Mouse (Mus musculus) hindbrain, embryonic 10.5 days (tissue): ENCODE data around the gene Sidt1. TPM values are rescaled to one million over a fixed set of nuclear protein-coding genes. Genes with fewer than 3 reads are reported as not detected.

ENCODE experiments used
- DNase-seq: peaks from one replicate; pipeline ENCODE4 v3.0.0-alpha.2; 2017; ENCODE audit warnings: low spot score
- H3K27ac ChIP-seq: fragments of 300-500 bp; sonication (generic); 2 replicates; pipeline ENCODE4 v1.5.1; 2016; ENCODE audit warnings: mild to moderate bottlenecking, moderate library complexity
- H3K27me3 ChIP-seq: fragments of 300-500 bp; sonication (generic); 2 replicates; pipeline ENCODE4 v1.6.1; 2016; ENCODE audit warnings: mild to moderate bottlenecking; ENCODE audit not compliant: poor library complexity, insufficient read depth, severe bottlenecking
- H3K36me3 ChIP-seq: fragments of 300-500 bp; sonication (generic); 2 replicates; pipeline ENCODE4 v1.6.1; 2016; ENCODE audit warnings: mild to moderate bottlenecking, moderate library complexity
- H3K4me1 ChIP-seq: fragments of 300-500 bp; sonication (generic); replicated peaks from 2 replicates; pipeline ENCODE4 v1.6.1; 2016; ENCODE audit warnings: mild to moderate bottlenecking
- H3K4me3 ChIP-seq: fragments of 300-500 bp; sonication (generic); 2 replicates; pipeline ENCODE4 v1.5.1; 2016; ENCODE audit warnings: mild to moderate bottlenecking, moderate library complexity
- H3K9me3 ChIP-seq: fragments of 300-500 bp; sonication (generic); 2 replicates; pipeline ENCODE4 v1.6.1; 2016; ENCODE audit warnings: mild to moderate bottlenecking, moderate library complexity
- WGBS: fragments of 180-500 bp; shearing (Covaris S2); methylation state at CpG from one replicate; pipeline ENCODE4 v1.1.7; 2016; 5-methylcytosine and 5-hydroxymethylcytosine counted together
- polyA plus RNA-seq: library from polyadenylated mRNA; unstranded; fragments of >200 nt; fragmentation: Nextera tagmentation; extraction: Ambion mirVana; gene quantifications from 2 replicates; pipeline ENCODE4 v1.2.1, GENCODE M21; 2016

The Sidt1 gene
- 0.05 and 0.09 TPM in 2 replicates for polyA plus RNA-seq

DNA sequence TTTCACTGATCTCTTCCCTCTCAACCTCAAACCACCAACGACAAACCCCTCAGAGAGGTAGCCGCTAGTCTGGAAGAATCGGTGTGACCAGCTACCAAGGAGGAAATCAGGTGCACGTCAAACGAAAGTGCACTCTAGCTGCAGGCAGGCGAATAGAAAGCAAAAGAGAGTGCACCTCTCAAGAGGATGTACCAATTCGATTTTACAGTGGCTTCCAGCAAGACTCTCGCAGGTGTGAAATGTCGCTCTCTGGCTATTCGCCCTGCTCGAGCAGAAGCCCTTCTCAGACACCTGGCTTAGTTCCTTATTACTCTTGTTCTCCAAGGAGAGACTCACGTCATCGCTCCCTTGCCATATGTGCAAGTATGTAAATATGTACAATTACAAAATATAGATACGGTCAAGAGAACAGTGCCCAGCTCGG lies at the start of gene Sidt1:
Sidt1 (minus strand) TSS at position 336 of the 424 bp plus-strand sequence.
- peaks cover 5% of the 10 kb centered on the region; the same call in 1 of the 2 replicates for H3K9me3 ChIP-seq
- H3K36me3 ChIP-seq = no peaks in the 10 kb centered on the region
- H3K27me3 ChIP-seq = peaks cover 49% of the 10 kb centered on the region
- H3K4me3 ChIP-seq = peak within 1 kb of the TSS; percentile 78
- H3K4me1 ChIP-seq = peaks cover 17% of the 10 kb centered on the region
- peak within 1 kb of the TSS; percentile 64 for H3K27ac ChIP-seq
- no peak for DNase-seq
- 9% methylated on average over 15 of the region's 15 CpGs for WGBS

DNA sequence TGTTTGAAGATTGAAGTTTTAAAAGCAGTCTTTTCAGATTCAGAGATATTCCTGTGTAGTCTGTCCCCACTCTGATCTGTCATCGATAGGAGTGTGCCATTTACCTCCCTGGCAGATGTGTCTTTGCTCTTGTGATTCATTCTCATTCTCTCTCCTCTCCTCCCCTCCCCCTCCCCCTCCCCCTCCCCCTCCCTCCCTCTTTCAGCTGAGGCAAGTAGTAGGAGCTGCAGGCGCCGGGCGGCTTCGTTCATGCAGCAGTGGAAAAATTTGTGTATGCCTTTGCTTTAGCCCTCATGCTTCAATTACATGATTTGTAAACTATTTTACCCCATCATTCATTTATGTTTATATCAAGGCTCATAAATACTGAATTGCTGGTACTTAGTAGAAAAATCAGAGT lies 48.6 kb upstream of the Sidt1 start:
- 16% methylated on average over 5 of the region's 5 CpGs for WGBS
- Histone ChIP-seq H3K27me3 (no peaks in the 10 kb centered on the region), H3K9me3 (no peaks in the 10 kb centered on the region), H3K36me3 (peaks cover 47% of the 10 kb centered on the region), H3K27ac (no peak overlapping the region), H3K4me1 (peaks cover 26% of the 10 kb centered on the region), H3K4me3 (no peak overlapping the region)
- DNase-seq = peak; percentile 54

DNA sequence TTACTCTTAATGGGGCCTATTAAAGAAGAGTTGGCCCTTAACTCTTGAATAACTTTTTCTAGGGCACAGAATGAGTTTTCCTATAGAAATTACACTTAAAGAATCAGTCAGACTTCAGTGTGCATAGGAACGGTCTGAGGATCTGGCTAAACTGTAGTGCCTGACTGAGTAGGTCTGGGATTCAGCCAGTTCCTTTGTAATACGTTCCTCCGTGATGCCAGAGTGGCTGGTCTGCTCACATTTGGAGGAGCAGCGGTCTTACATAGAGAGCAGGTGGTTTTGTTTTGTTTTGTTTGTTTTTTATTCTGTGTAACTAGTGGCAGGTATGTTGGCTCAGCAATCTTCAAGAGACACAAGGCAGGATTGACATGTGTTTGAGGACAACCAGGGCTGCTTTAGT lies 47.0 kb upstream of the Sidt1 start:
- peaks cover 37% of the 10 kb centered on the region for H3K36me3 ChIP-seq
- WGBS = 77% methylated on average over 4 of the region's 4 CpGs
- no peak for DNase-seq
- no peak overlapping the region for H3K27ac ChIP-seq
- H3K4me1 ChIP-seq = peaks cover 26% of the 10 kb centered on the region
- H3K9me3 ChIP-seq = no peaks in the 10 kb centered on the region
- no peaks in the 10 kb centered on the region for H3K27me3 ChIP-seq
- H3K4me3 ChIP-seq = no peak overlapping the region

DNA sequence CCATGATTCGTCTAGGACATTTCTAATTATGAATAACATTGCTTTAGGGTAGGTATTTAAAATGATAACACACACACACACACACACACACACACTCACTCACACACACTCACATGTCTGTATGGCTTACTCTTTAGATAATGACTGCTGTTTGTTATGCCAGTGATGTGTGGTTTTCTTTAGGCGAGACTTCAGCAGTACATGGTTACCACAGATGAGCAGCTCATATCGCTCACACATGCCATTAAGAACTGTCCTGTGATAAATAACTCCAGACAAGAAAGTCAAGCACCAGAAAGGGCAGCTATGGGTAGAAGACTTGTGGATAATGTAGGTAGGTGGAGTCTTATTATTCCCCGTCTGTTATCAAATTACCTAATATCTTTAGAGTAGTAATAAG lies 42.5 kb upstream of the Sidt1 start:
- no peak overlapping the region for H3K27ac ChIP-seq
- no peaks in the 10 kb centered on the region for H3K27me3 ChIP-seq
- H3K4me1 ChIP-seq = peaks cover under 1% of the 10 kb centered on the region; the same call in 1 of the 2 replicates
- H3K9me3 ChIP-seq = no peaks in the 10 kb centered on the region
- H3K36me3 ChIP-seq = peaks cover 70% of the 10 kb centered on the region
- H3K4me3 ChIP-seq = no peak overlapping the region
- no peak for DNase-seq
- 93% methylated on average over 4 of the region's 4 CpGs for WGBS

DNA sequence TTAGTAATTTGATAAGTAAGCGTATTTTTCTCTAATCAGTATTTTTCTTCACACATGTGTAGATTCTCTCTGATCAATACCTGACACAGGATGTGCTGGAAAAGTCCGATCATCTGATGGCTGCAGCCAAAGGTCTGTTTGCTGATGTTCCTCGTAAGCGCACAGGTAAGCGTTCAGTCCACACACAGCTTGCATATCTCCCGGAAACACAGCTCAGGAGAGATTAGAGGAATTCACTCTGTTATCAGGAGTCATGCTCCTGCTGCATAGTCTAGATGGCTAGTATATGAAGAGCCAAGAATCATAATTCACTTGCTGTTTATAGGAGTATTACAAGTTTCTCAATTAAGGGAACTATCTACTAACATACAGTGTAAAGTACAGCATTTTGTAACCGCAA lies 32.5 kb upstream of the Sidt1 start:
- peaks cover 58% of the 10 kb centered on the region for H3K36me3 ChIP-seq

DNA sequence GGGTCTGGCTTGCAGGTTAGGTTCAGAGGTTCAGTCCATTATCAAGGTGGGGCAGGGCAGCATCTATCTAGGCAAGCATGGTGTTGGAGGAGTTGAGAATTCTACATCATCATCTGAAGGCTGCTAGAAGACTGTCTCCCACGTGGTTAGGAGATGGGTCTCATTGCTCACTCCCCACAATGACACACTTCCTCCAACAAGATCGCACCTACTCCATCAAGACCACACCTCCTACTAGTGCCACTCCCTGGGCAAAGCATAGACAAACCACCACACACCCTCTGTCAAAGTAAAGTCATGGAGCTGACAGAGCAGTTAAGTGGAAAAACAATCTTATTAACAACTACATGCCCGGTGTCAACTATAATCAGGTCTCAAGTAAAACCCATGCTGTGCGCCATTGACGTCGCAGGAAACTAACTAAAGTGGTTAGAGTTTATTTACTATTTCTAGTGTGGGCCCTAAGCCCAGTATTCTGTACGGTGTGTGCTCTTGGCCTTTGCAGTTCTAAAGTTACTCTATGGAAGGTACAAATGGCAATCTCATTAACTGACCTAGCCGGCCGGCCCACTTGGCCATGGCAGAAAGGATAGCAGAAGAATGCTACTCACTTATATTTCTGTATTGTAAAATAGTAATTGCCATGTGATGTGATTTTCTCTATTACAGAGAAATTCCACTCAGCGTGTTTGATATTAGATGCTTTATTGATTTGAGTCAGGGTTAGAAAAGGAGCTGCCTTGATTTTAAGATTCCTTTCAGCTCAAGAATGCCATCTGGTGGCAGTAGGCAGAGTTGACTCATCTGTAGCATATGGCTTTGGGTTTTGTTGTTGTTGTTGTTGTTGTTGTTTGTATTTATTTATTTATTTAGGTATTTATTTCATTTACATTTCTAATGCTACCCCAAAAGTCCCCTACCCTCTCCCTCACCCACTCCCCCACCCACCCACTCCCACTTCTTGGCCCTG lies 29.2 kb upstream of the Sidt1 start:
- H3K27me3 ChIP-seq = no peaks in the 10 kb centered on the region
- H3K4me1 ChIP-seq = no peaks in the 10 kb centered on the region
- H3K36me3 ChIP-seq = peaks cover 64% of the 10 kb centered on the region
- DNase-seq = no peak
- H3K27ac ChIP-seq = no peak overlapping the region
- H3K9me3 ChIP-seq = no peaks in the 10 kb centered on the region
- 88% methylated on average over 10 of the region's 10 CpGs for WGBS
- no peak overlapping the region for H3K4me3 ChIP-seq

More for the DNA sequence above, 32.5 kb upstream of the Sidt1 start:
- Histone ChIP-seq H3K4me3 (no peak overlapping the region), H3K27ac (no peak overlapping the region), H3K27me3 (no peaks in the 10 kb centered on the region), H3K4me1 (no peaks in the 10 kb centered on the region), H3K9me3 (no peaks in the 10 kb centered on the region)
- no peak for DNase-seq
- 94% methylated on average over 7 of the region's 7 CpGs for WGBS

DNA sequence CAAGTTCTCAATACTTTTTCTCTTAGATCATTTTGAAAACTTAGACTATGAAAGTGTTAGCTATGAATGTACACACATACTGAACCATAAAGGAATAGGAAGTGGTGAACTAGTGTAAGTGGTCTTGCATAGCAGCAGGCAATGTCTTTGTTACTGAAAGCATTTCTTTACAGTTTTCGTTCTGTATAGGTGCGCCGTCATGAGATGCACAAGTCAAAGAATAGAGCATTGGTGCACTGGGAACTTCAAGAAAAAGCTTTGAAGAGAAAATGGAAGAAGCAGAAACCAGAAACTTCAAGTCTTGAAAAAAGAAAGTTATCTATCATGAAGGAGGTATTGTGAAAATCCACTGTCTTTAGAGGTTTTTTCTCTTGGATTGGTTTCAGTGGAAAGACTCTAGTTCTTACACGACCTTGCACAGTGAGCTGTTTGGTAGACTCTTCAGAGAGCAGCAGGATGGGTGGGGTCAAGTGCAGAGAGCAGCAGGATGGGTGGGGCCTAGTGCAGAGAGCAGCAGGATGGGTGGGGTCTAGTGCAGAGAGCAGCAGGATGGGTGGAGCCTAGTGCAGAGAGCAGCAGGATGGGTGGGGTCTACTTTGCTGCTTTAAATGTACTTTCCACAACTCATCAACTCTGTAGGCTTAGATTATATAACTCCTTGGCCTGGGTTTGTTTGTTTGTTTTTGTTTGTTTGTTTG lies 24.7 kb upstream of the Sidt1 start:
- H3K4me1 ChIP-seq = no peaks in the 10 kb centered on the region
- DNase-seq = no peak
- H3K9me3 ChIP-seq = no peaks in the 10 kb centered on the region
- H3K36me3 ChIP-seq = peaks cover 44% of the 10 kb centered on the region
- H3K4me3 ChIP-seq = no peak overlapping the region
- 81% methylated on average over 4 of the region's 4 CpGs for WGBS
- no peak overlapping the region for H3K27ac ChIP-seq
- no peaks in the 10 kb centered on the region for H3K27me3 ChIP-seq

DNA sequence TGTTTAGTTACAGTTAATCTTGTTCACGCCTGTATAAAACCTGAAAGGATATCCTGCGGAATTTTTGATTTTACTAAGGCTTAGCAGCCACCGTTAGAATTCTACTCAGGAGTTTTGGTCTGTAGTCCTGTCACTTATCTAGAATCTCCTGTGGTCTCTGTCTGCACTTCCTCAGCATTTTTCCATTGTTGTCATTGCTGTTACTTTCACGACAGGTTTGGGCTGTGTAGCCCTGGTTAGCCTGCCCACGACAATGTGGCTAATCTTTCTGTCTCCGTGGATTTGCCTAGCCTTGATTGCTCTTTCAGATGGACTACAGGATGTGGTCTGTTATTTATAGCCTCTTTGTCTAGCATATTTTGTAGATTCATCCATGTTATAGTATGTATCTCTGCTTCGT lies 23.3 kb upstream of the Sidt1 start:
- H3K36me3 ChIP-seq = peaks cover 31% of the 10 kb centered on the region
- no peak overlapping the region for H3K27ac ChIP-seq
- WGBS = 88% methylated on average over 7 of the region's 7 CpGs
- no peaks in the 10 kb centered on the region for H3K9me3 ChIP-seq
- DNase-seq = no peak
- H3K27me3 ChIP-seq = no peaks in the 10 kb centered on the region
- no peak overlapping the region for H3K4me3 ChIP-seq
- H3K4me1 ChIP-seq = no peaks in the 10 kb centered on the region

DNA sequence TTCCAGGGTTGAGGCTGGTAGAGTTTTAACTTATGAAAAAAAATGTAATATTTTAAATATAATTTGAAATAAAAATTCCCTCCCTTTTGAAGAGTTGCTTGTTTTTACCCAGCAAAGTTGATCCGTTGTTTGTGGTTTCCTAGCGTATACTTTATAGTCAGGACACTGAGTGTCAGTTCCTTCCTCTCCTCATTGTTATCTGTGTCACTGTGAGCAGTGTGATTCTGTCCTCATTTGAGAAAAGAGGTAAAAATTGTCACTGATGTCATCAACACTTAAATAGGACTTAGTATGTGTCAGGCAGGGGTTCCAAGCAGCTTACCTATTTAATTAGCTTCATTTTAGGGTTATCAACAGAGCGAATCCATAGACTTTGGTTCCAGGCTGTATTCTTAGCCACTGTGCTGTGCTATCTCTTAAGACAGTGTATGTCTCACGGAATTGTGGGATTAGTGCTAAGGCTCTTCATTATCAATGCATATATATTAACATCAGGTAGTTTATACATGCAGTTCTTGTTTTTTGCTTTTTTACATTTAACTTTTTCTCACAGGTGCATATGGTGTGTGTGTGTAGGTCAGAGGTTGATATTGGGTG lies 16.9 kb upstream of the Sidt1 start:
- H3K9me3 ChIP-seq = no peaks in the 10 kb centered on the region
- no peaks in the 10 kb centered on the region for H3K36me3 ChIP-seq
- no peaks in the 10 kb centered on the region for H3K27me3 ChIP-seq
- whole genome bisulfite sequencing = 87% methylated on average over 4 of the region's 4 CpGs
- H3K27ac ChIP-seq = no peak overlapping the region
- peaks cover 22% of the 10 kb centered on the region for H3K4me1 ChIP-seq
- no peak for DNase-seq
- H3K4me3 ChIP-seq = no peak overlapping the region

DNA sequence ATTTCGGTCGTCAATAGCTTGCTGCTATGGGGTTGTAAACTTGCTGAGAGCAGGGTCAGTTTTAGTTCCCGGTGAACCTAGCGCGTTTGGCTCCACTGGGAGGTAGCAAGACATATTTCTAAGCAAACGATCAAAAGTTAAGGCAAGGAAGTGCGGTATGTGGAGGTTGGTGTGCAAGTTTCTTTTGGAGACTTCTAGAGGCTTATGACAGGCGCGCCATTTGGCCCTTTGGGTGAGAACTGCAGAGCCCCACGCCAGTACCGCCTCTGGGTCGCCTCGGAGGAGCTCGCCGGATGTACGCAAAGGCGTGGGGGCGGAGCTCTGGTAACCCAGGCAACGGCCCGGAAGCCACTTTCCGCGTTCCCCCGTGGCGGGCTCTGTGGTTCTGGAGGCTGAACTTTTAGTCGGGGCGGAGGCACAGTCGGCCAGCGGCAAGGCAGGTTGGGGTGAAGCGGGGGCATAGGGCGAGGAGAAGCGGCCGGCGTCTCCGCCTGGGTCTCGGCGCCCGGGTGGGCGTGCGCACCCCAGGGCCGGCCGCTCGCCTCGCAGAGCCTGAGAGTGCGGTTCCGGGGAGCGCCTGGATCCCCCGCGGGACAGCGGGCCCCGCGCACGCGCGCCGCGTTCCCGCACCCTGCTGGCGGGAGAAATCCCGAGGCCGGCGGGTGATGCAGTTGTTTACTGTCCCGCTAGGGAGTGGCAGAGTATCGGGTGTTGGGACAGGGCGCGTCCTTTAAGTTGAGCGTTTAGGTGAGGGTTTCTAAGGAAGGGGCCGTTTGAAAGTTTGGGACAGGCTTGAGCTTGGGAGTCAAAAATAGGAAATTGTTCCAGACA lies 14.3 kb upstream of the Sidt1 start, which contains the start of gene Spice1:
Spice1 (plus strand) TSS at position 51 of the 831 bp plus-strand sequence.
- Histone ChIP-seq H3K4me1 (peaks cover 22% of the 10 kb centered on the region), H3K27me3 (no peaks in the 10 kb centered on the region), H3K27ac (peak within 1 kb of the TSS; percentile 95), H3K4me3 (peak within 1 kb of the TSS; percentile 77), H3K36me3 (no peaks in the 10 kb centered on the region), H3K9me3 (no peaks in the 10 kb centered on the region)
- WGBS = under 1% methylated on average over 66 of the region's 67 CpGs
- DNase-seq = peak; percentile 94

DNA sequence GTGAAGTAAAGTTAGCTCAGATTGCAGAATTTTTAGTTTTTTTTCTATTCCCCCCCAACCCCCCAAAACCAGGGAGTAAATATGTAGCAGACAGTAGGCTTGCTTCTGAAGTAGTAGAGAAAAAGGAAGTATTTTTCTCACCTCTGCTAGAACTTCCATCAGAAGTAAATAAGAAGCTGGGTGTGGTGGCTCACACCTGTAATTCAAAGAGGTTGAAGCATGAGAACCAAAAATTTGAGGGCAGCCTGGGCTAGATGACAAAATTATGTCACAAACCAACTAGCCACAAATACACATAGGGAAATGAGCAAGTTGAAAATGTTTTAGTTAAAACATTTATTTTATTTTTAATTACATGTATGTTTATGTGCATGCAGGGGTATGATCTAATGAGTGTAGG lies 4.5 kb upstream of the Sidt1 start:
- DNase-seq = no peak
- Histone ChIP-seq H3K9me3 (no peaks in the 10 kb centered on the region), H3K4me1 (peaks cover 6% of the 10 kb centered on the region), H3K36me3 (no peaks in the 10 kb centered on the region), H3K27ac (no peak overlapping the region), H3K27me3 (peaks cover 26% of the 10 kb centered on the region), H3K4me3 (no peak overlapping the region)
